Mouse (Mus musculus) layer of hippocampus, adult 2 months (tissue): ENCODE results near the gene Ednrb. TPM values are rescaled to one million over a fixed set of nuclear protein-coding genes. Genes with fewer than 3 reads are reported as not detected.

ENCODE experiments used
- DNase-seq, 2 experiments: peaks; one replicate each; pipeline ENCODE4 v3.0.0; 2022; ENCODE audit warnings: low spot score in 2 of 2
- H3K27ac ChIP-seq: fragments of 200-600 bp; 2 replicates; pipeline ENCODE4 v1.8.1; 2022
- H3K4me3 ChIP-seq: fragments of 200-600 bp; 2 replicates; pipeline ENCODE4 v1.8.1; 2022; ENCODE audit warnings: mild to moderate bottlenecking
- CTCF ChIP-seq: fragments of 200-600 bp; conservative IDR thresholded peaks from 2 replicates; pipeline ENCODE4 v1.8.1; 2022; ENCODE audit warnings: antibody characterized with exemption, mild to moderate bottlenecking, moderate library complexity
- total RNA-seq, 2 experiments: library from RNA; stranded (reverse); gene quantifications; 2 replicates each; pipeline ENCODE4 v1.2.3; 2021

Ednrb gene
- total RNA-seq, 2 experiments from 2014 or later = 35.4 to 39.0 TPM

DNA sequence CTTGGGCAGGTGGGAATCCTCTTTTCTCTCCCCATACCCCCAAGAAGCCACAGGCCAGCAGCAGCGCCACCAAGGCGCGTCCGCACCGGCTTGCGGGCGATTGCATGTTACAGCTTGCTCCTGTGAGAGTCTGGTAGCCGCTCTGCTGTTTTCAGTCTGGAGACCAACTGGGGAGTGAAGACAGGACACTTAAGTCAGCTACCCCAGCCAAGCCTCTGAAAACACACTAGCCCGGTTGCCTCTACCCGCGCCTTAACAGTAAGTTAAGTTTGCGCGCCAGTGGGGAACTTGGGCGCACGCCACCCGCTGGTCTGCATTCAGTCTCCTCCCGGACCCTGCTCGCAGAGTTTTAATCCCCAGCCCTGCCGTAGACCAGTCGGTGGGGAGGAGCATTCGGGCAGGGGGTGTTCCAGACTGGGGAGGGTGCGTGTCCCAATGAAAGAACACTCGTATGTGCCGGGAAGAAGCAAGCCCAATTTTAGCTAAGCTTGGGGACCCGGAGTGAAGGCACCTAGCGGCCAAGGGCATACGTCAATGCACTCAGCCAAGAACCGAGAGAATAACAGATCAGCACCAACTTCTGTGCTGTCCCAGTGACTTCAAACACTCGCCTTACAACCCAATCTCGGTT lies 716 bp downstream of the Ednrb start:
- DNase-seq = no peak
- H3K27ac ChIP-seq = peak overlapping the region; percentile 72; the same call in 1 of the 2 replicates
- peak; percentile 25 for TF ChIP-seq CTCF
- peak overlapping the region; percentile 59 for H3K4me3 ChIP-seq

DNA sequence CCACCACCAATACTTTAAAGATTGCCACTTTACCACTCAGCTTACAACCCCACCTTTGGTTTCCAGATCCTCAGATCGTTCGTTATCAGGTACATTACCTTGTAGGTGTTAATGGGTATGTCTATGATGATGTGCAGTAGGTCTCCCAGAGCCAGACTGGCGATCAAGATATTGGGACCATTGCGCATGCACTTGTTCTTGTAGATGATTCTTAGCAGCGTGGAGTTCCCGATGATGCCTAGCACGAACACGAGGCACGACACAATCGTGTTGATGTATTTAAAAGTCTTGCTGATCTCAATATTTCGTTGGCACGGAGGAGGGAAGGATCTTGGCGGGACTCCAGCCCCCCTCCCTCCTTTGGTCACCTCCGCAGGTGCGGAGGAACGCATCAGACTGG lies 1.3 kb downstream of the Ednrb start:
- TF ChIP-seq CTCF = no peak
- Histone ChIP-seq H3K27ac (peak overlapping the region; percentile 72; the same call in 1 of the 2 replicates), H3K4me3 (peak overlapping the region; percentile 59)
- DNase-seq = no peak

DNA sequence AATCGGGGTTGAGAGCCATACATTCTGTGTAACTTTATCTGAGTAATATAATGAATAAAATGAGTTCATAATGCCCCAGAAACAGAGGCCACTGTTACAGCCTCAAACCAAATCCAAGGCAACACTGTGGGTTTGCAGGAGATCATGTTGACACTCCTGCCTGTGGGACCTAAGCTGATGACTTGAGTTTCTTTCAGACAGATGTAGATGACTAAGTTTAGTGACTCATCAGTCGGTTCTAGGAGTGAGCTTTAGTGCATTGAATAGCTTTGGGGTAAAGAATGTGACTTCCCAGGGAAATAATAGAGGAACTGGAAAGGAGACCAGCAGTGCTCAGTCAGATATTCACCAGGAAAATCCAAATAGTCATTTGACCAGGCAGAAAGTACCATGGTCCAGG lies 3.8 kb downstream of the Ednrb start:
- 0 out of 2 replicates have a peak overlapping the region, but pooled peaks have one; percentile 4 for H3K4me3 ChIP-seq
- H3K27ac ChIP-seq = no peak overlapping the region
- no peak for TF ChIP-seq CTCF
- no peak for DNase-seq

DNA sequence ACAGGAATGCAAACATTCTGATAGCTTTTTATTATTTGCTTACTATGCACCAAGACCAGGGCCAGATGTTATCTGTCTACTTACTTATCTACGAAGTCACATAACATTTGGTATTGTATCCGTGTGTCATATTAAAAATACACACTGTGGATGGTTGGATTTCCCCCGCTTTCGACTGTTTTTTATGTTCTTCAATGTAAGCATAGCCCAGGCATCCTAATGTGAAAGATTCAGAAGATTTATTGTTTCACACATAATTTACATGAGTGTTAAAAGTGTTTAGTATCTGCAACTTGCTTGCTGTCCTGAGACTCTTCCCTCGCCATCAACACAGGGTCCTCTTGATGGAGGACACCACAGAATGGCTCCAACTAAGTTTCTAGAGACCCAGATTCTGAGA lies 5.3 kb downstream of the Ednrb start:
- no peak for TF ChIP-seq CTCF
- Histone ChIP-seq H3K27ac (no peak overlapping the region), H3K4me3 (no peak overlapping the region)
- DNase-seq = no peak

DNA sequence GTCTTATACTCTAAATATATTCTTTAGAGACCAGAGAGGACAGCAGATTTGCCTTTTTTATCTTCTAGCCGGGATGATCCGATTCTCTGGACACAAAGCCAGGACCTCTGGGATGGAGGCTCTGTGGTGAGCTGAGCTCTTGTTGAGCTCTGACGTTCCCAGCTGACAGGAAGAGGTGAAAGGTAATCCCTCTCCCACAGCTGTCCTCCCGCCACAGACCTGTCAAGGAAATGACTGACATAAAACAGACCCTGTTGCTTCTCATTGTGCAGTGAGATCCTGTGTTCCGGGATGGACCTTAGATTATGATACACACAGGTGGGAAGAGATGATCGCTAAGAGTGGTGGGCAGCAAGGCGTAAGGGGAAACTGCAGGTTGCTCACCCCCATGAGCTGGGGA lies 9.6 kb downstream of the Ednrb start:
- Histone ChIP-seq H3K27ac (no peak overlapping the region), H3K4me3 (no peak overlapping the region)
- DNase-seq = no peak
- no peak for TF ChIP-seq CTCF

DNA sequence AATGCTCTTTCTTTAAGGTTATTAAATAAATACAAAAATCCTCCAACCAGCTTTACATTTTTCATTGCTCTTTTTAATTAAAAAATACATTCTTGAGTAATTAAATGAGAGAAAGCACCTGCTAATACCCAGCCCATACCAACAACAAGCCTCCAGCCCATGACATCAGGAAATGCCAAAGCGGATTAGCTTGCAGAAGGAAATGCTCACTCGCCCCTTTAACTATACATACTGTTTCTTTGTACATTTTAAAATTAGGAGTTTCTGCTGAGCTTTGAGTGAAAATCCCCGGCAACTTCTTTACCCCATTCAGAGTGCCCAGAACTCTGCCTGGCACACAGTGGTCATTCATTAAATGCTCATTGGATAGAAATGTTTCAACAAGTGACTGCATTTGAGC lies 10.1 kb downstream of the Ednrb start:
- DNase-seq = no peak
- no peak overlapping the region for H3K27ac ChIP-seq
- H3K4me3 ChIP-seq = no peak overlapping the region
- no peak for TF ChIP-seq CTCF

DNA sequence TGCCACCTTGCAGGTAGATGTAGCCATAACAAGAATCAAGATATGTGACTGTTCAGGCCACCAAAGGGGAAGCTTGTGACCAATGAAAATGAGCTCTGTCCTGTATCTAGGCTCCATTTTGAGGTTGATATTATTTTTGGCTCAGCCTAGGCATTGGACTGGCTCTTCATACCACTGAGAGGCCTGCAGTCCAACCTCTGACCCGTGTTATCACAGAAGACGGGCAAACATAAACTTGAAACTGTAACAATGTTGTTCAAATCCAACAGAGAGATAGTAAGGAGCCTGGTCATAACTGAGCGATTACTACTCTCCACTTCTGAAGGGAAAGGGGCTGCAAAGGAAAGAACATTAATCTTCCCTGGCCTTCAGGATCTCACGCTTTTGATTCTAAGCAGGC lies 11.7 kb downstream of the Ednrb start:
- no peak for DNase-seq
- no peak overlapping the region for H3K27ac ChIP-seq
- no peak overlapping the region for H3K4me3 ChIP-seq
- TF ChIP-seq CTCF = no peak

DNA sequence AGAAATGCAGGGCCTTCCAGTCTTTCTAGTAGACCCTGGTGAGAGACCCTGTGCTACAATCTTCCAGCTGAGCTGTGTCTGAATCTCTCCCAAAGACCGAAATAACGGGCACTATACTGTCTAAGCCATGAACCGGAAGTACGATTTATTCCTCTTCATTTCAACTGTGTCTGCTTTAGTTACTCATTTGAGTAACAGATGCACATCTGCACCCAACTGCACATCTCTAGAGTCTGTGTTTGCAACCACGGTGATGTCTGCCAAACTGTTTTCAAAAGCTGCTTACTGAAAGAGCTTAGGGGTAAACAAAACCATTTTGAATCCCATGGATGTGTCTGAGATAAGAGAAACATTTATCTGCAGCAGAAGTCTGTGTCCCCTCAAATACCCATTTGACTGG lies 13.2 kb downstream of the Ednrb start:
- Histone ChIP-seq H3K4me3 (no peak overlapping the region), H3K27ac (peak overlapping the region; percentile 32; the same call in 1 of the 2 replicates)
- no peak for DNase-seq
- TF ChIP-seq CTCF = no peak

DNA sequence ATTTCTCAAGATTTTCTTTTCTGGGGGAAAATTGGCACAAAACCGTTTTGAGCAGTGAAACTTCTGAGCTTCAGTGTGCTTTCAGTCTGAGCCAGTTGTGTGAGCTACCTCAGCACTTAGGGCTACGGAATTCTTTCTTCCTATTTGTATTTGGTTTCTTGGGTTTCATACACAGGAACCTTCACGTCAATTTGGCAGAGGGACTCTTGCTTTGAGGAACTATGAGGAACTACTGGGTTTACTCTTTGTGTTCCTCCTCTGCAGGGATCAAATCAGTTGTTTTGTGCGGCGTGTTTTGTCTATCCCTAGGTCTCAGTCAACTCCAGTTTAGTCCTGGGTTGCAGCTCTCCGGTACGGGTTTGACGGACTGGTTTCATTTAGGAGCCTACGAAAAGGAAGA lies 17.9 kb downstream of the Ednrb start:
- no peak overlapping the region for H3K27ac ChIP-seq
- TF ChIP-seq CTCF = no peak
- no peak overlapping the region for H3K4me3 ChIP-seq
- DNase-seq = no peak

DNA sequence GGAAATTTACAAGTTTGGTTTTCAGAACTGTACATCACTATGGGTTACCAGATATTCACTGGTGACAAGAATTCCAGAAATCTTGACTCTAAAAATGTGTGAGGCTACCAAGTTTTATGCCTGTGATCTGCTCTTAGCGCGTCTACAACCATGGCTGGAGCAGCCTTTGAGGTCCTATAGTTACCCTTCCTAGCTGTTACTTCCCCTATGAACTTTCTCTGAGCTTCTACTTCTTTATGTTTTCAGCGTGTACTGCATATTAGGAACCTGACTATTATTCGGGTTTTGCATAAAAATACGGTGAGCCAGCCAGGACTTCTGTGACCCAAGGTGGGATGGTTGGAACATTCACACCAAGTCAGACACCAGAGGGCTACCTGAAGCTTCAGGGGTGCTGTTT lies 18.3 kb downstream of the Ednrb start:
- TF ChIP-seq CTCF = no peak
- Histone ChIP-seq H3K27ac (no peak overlapping the region), H3K4me3 (no peak overlapping the region)
- no peak for DNase-seq

DNA sequence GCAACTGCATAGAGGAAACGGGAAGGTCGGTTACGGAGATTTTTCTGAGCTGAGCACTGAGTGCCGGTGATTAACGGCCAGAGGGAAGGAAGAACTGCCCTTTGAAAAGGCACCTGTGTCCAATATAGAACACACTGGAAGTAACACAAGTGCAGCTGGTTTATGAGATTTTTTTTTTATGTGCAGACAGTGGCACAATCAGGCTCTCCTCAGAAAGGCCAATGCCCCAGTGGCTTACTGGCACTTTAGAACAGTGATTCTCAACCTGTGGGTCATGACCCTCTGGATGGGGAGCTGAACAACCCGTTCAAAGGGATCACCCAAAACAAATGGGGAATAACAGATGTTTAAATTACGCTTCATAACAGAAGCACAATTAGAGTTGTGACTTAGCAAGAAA lies 20.7 kb downstream of the Ednrb start:
- no peak overlapping the region for H3K4me3 ChIP-seq
- no peak for DNase-seq
- H3K27ac ChIP-seq = no peak overlapping the region
- no peak for TF ChIP-seq CTCF

DNA sequence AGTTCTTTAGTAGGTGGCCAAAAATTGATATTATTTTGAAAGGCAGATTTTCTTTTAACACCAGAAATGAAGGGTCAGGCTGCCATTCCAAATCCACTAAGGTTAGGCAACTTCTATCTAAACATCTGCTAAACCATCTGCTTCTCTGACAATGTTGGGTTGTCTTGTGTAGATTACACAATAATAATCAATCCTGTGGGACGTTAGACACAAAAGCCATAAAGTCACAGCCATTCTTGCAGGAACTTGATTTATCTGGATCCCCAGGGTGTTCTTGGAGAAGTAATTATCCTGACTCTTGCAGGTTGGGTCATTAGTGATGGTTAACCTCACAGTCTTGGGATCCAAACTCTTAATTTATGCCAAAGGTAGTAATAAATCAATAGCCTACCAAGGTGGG lies 21.6 kb downstream of the Ednrb start:
- no peak overlapping the region for H3K4me3 ChIP-seq
- DNase-seq = no peak
- no peak for TF ChIP-seq CTCF

DNA sequence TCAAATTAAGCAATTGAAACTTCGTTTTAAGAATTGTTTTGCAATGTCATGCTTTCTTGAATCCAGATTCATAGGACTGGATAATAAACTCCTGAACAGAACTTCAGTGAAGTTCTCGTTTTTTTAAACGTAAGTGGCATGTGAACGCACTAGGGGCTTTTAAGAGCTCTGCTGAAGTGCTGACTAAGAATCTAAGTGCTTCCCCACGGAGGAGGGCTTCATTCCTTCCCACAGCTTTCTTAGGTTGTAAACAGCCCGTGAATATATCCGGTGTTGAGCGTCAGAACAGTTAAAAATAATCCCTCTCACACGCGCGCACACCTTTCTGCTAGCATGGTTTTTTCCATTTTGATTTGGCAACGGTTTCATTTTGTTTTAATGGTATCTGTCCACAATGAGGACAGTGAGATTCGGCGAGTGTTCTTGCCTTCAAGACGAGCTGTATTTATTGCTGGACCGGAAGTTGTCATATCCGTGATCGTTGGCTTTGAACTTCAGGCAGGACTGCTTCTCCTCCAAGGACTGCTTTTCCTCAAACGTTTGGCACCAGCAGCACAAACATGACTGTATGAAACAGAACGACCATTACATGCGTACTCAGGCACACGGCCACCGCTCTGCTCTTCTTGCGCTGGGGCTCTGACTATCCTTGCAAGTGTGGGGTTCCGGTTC lies 27.4 kb downstream of the Ednrb start:
- Histone ChIP-seq H3K4me3 (0 out of 2 replicates have a peak overlapping the region, but pooled peaks have one; percentile 11), H3K27ac (no peak overlapping the region)
- DNase-seq = no peak
- TF ChIP-seq CTCF = no peak

More for the DNA sequence above, 21.6 kb downstream of the Ednrb start:
- no peak overlapping the region for H3K27ac ChIP-seq

DNA sequence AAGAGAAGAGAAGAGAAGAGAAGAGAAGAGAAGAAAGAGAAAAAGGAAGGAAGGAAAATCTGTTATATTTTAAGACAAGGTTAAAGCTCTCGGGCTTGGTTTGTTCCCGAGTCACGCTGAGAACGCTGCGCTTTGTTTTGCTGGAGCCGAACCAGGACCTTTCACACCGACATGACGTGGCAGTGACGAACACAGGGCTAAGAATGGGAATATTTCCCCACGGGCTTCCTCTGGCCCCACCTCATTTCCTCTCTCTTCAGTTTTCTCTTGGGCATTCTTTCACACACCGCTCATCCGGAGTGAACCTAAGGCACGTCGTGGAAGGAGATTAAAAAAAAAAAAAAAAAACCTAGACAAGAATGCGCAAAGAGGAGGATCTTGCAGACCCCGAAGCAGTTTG lies 28.7 kb downstream of the Ednrb start:
- DNase-seq = no peak
- Histone ChIP-seq H3K27ac (no peak overlapping the region), H3K4me3 (peak overlapping the region; percentile 28; the same call in 1 of the 2 replicates)
- no peak for TF ChIP-seq CTCF
